Comparison of ENCODE assay signal across 17 mouse cellular contexts in the genomic region with DNA sequence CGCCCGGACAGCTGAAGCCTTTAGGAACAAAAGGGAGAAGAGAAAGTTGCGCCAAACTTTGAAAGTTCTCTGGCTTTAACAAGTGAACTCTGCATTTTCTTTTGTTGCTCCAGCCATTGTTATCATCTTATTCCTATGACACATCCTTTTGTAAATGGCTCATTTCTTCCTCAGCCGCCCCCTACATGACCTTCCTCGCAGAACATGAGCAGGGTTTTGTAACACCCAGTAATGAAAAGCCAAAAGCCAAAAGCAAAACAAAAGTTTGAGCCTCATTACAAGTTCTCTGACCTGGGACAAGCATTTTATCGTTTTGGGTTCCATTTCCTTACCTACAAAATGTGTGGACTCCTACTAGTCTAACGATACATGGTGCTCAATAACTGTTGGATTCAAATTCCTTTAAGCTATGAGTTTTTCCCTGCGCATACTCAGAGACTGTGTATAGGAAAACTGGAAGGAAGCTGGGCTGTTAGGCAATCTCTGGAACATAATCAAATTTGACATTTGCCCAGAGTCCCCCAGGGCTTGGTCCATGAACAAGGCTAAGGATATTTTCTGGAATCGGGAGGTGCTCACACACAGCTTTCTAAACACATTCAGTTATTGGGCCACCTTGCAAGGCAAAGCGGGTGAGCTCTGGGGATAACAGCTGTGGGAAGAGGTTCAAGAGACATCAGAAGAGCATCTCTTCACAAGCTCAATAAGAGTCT.
DNase-seq lines count a peak whose midpoint lies in the region; ATAC-seq and TF ChIP-seq lines count a peak whose summit lies in the region.
"Had no signal": no experiment of that assay in that cellular context is flagged by ENCODE, and none has a peak within 500 bp of the region (broad histone marks: within the 10 kb centered on the region; RNA-seq: fewer than 3 reads in every experiment).

No protein-coding gene starts in this region.

- DNase-seq in adrenal gland, adult 2 months = peak; percentile 39
- DNase-seq in adrenal gland, postnatal 25 days = no peak
- DNase-seq in heart, adult 2 months = peak; percentile 37 to 58
- DNase-seq in urinary bladder, postnatal 25 days (ENCODE audit: low spot score) = peak; percentile 9
- DNase-seq in urinary bladder, postnatal 4 days (ENCODE audit: low spot score in 2 of 2) = no peak
- peak; percentile 37 for DNase-seq in retina, postnatal 1 day
- DNase-seq: cerebellum, adult 18-20 months; kidney, postnatal 14 days; right cerebral cortex, postnatal 4 days had no signal

- no peaks in the 10 kb centered on the region for H3K36me3 ChIP-seq in heart, adult 2 months (ENCODE audit: control insufficient read depth, insufficient read depth, low read length)
- no peaks in the 10 kb centered on the region for H3K36me3 ChIP-seq in heart, embryonic 11.5 days (ENCODE audit: control insufficient read depth, insufficient read depth, low read length)
- H3K36me3 ChIP-seq in midbrain, embryonic 16.5 days (ENCODE audit: control insufficient read depth, insufficient read depth, low read length) = no peaks in the 10 kb centered on the region
- H3K36me3 ChIP-seq: limb, embryonic 10.5 days; liver, embryonic 15.5 days had no signal

- peak overlapping the region; percentile 15; the same call in 1 of the 2 replicates for H3K27ac ChIP-seq in heart, adult 2 months
- H3K27ac ChIP-seq in heart, embryonic 11.5 days (ENCODE audit: low read depth, low read length) = no peak overlapping the region
- H3K27ac ChIP-seq in midbrain, embryonic 16.5 days (ENCODE audit: low read length) = no peak overlapping the region
- H3K27ac ChIP-seq: hindbrain, embryonic 13.5 days; limb, embryonic 10.5 days; liver, embryonic 15.5 days had no signal

- 43% methylated on average over 10 of the region's 10 CpGs for WGBS in heart, adult 2 months
- 73% methylated on average over 10 of the region's 10 CpGs for WGBS in heart, embryonic 11.5 days (ENCODE audit: insufficient replicate concordance)
- WGBS in midbrain, embryonic 16.5 days = 85% methylated on average over 10 of the region's 10 CpGs

- no peak for TF ChIP-seq POLR2A in heart, adult 2 months (IDR thresholded peaks at IDR 0.05; ENCODE audit: insufficient read depth, low read depth, low read length)

- no peak for TF ChIP-seq EP300 in heart, adult 2 months (IDR thresholded peaks at IDR 0.05; ENCODE audit: insufficient read depth, low read depth, low read length)

- intact Hi-C loops in heart, adult 2 months (cut with DNase I) = no loop called here

- H3K79me2 ChIP-seq in heart, adult 2 months (replicated peaks; ENCODE audit: control insufficient read depth, insufficient read depth, low read length) = no peaks in the 10 kb centered on the region

- no peak for ATAC-seq in heart, embryonic 11.5 days (replicated peaks; ENCODE audit: insufficient number of reproducible peaks, low FRiP score, low TSS enrichment)
- no peak for ATAC-seq in midbrain, embryonic 16.5 days
- ATAC-seq: forebrain, embryonic 16.5 days; intestine, postnatal 0 days had no signal

- H3K4me3 ChIP-seq in heart, adult 2 months = no peak overlapping the region
- H3K4me3 ChIP-seq in heart, embryonic 11.5 days (ENCODE audit: low read depth, low read length) = no peak overlapping the region
- no peak overlapping the region for H3K4me3 ChIP-seq in midbrain, embryonic 16.5 days (ENCODE audit: low read depth, low read length)
- H3K4me3 ChIP-seq: hindbrain, embryonic 13.5 days; limb, embryonic 10.5 days; liver, embryonic 15.5 days; myocyte had no signal

- H3K9ac ChIP-seq in heart, adult 2 months (ENCODE audit: low read depth, low read length) = no peak overlapping the region
- H3K9ac ChIP-seq in heart, embryonic 11.5 days (ENCODE audit: low read depth, low read length) = no peak overlapping the region
- no peak overlapping the region for H3K9ac ChIP-seq in midbrain, embryonic 16.5 days (ENCODE audit: low read depth, low read length)
- H3K9ac ChIP-seq: hindbrain, embryonic 13.5 days; liver, embryonic 15.5 days had no signal

- no peak for TF ChIP-seq CTCF in heart, adult 2 months (IDR thresholded peaks at IDR 0.05)

- no peak overlapping the region for H3K4me2 ChIP-seq in heart, embryonic 11.5 days
- no peak overlapping the region for H3K4me2 ChIP-seq in midbrain, embryonic 16.5 days (ENCODE audit: low read length)
- H3K4me2 ChIP-seq: hindbrain, embryonic 13.5 days; liver, embryonic 15.5 days had no signal

- no peaks in the 10 kb centered on the region for H3K4me1 ChIP-seq in heart, adult 2 months (ENCODE audit: control insufficient read depth, insufficient read depth, low read length)
- no peaks in the 10 kb centered on the region for H3K4me1 ChIP-seq in heart, embryonic 11.5 days (ENCODE audit: control insufficient read depth, insufficient read depth, low read length)
- no peaks in the 10 kb centered on the region for H3K4me1 ChIP-seq in midbrain, embryonic 16.5 days (ENCODE audit: control insufficient read depth, insufficient read depth, low read length)
- H3K4me1 ChIP-seq: hindbrain, embryonic 13.5 days; limb, embryonic 10.5 days; liver, embryonic 15.5 days had no signal

- H3K9me3 ChIP-seq in heart, embryonic 11.5 days (replicated peaks; ENCODE audit: control insufficient read depth, low read length) = no peaks in the 10 kb centered on the region
- no peaks in the 10 kb centered on the region for H3K9me3 ChIP-seq in midbrain, embryonic 16.5 days (replicated peaks; ENCODE audit: control insufficient read depth, low read length, poor library complexity, severe bottlenecking)
- H3K9me3 ChIP-seq: hindbrain, embryonic 13.5 days; limb, embryonic 10.5 days; liver, embryonic 15.5 days had no signal

- H3K27me3 ChIP-seq in heart, adult 2 months (ENCODE audit: control insufficient read depth, insufficient read depth, low read length) = no peaks in the 10 kb centered on the region
- no peaks in the 10 kb centered on the region for H3K27me3 ChIP-seq in heart, embryonic 11.5 days (ENCODE audit: control insufficient read depth, insufficient read depth, low read length)
- no peaks in the 10 kb centered on the region for H3K27me3 ChIP-seq in midbrain, embryonic 16.5 days (ENCODE audit: control insufficient read depth, insufficient read depth, low read depth, low read length)
- H3K27me3 ChIP-seq: hindbrain, embryonic 13.5 days; liver, embryonic 15.5 days had no signal

Comparison
In these comparisons a context has a peak if more than half of its experiments do, and no peak if none do; other contexts are left out.
1. DNase-seq: peak in adrenal gland, adult 2 months (single experiment), heart, adult 2 months (2 of 2), urinary bladder, postnatal 25 days (single experiment) and retina, postnatal 1 day (single experiment); none in adrenal gland, postnatal 25 days (single experiment) and urinary bladder, postnatal 4 days (0 of 2).